Mouse (Mus musculus): Measurements from ENCODE around the gene Thrap3.
A peak's percentile ranks its signal among the peaks of the same experiment; 100 is the strongest.

The Thrap3 gene

GRCm38 (mm10) chr4:126202303-126203181 is at the start of gene Thrap3:
TSS of gene Thrap3 (minus strand) at chr4:126202760.
- DNase-seq (ENCODE audit: low spot score), result peak; percentile 99

DNA sequence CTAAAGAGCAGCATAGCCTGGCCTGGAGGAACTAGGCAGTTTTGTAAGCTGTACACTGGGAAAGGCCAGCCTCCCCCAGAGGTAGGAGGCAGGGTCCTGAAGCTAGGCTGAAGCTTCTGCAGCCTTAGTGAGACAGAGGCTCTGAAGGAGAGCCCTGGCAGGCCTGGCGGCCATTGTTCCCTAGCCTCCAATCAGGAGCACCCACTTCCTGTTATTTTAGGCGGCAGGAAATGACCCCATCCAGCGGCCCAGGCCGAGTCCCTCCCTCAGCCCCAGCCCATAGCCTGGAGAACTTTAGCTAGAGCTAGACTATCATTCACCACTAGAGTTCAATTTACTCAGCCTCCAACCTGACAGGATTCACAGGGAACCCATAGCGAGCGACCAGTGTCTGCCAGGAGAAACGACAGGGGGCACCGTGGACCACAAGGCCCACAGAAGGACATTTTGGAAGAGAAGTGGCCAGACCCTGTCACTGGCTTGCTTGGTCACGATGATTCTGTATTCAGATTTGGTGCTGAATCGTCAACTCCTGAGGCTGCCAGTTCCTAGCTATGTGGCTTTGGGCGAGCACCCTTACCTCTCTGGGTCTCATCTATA is 49.2 kb upstream of the Thrap3 start:
- no peak for DNase-seq (ENCODE audit: low spot score)

DNA sequence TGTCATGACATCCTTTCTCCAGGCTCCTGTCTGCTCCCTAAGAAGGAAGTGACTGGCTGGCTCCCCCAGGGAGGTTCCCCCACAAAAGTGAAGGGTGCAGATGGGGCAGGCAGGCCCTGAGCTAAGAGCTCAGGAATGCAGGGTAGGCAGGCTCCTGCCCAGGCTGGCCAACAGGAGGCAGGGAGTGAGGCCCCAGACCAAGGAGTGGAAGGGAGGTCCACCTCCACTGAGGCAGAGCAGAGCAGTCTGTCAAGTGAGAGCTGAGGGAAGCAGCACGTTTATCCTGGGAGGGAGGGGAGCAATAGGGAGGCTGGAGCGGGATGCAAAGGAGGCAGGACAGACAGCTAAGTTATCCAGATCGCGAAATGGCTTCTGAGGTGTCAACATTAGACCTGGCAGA is 48.1 kb upstream of the Thrap3 start:
- DNase-seq (ENCODE audit: low spot score), result no peak

GRCm38 (mm10) chr4:126248261-126248868 is 45.8 kb upstream of the Thrap3 start:
- DNase-seq (ENCODE audit: low spot score), result no peak

- no peak for DNase-seq (ENCODE audit: low spot score)
These were observed 43.8 kb upstream of the Thrap3 start for GRCm38 (mm10) chr4:126246202-126246889.

- DNase-seq (ENCODE audit: low spot score), result no peak
These were observed 40.0 kb upstream of the Thrap3 start for GRCm38 (mm10) chr4:126242510-126242909.

GRCm38 (mm10) chr4:126241956-126242355 is 39.4 kb upstream of the Thrap3 start:
- DNase-seq (ENCODE audit: low spot score), result no peak

GRCm38 (mm10) chr4:126239862-126240475 is 37.4 kb upstream of the Thrap3 start:
- DNase-seq (ENCODE audit: low spot score), result no peak

- no peak for DNase-seq (ENCODE audit: low spot score)
These were observed 35.2 kb upstream of the Thrap3 start for GRCm38 (mm10) chr4:126237721-126238242.

DNA sequence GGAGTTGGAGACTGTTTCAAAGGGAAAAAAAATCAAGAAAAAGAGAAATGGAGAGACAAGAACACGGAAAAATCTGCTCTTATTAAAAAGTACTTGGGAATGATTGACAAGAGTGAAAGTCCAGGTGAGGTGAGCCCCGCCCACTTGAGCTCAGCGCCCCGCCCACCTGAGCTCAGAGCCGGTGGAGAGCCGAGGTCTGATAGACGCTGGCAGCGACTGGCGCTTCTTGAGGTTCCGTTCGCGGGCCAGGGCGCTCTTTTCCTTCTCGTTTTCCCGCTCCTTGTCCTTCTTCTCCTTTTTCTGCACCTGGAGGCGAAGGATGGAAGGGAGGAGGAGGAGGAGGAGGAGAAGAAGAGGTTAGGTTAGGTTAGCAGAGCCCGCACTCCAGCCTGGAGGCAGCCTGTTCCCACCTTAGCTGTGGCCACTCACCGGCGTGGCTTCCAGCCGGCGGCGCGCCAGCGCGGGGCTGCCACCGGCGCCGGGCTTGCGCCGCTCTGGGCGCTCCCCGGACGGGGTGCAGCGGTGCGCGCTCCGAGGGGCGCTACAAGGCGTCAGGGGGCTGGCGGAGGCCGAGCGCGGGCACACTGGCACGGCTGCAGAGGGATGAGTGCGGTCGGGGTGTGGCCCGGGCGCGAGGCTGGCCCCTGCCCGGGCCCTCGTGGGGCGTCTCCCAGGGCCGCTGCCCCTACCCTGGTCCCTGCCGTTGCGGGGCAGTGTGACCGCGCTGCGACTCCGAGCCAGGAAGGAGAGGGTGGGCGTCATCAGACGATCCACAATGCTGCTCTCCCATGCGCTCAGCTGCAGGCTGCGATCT is 34.1 kb upstream of the Thrap3 start:
- no peak for DNase-seq (ENCODE audit: low spot score)

GRCm38 (mm10) chr4:126235191-126235590 is 32.6 kb upstream of the Thrap3 start:
- DNase-seq (ENCODE audit: low spot score), result no peak

DNA sequence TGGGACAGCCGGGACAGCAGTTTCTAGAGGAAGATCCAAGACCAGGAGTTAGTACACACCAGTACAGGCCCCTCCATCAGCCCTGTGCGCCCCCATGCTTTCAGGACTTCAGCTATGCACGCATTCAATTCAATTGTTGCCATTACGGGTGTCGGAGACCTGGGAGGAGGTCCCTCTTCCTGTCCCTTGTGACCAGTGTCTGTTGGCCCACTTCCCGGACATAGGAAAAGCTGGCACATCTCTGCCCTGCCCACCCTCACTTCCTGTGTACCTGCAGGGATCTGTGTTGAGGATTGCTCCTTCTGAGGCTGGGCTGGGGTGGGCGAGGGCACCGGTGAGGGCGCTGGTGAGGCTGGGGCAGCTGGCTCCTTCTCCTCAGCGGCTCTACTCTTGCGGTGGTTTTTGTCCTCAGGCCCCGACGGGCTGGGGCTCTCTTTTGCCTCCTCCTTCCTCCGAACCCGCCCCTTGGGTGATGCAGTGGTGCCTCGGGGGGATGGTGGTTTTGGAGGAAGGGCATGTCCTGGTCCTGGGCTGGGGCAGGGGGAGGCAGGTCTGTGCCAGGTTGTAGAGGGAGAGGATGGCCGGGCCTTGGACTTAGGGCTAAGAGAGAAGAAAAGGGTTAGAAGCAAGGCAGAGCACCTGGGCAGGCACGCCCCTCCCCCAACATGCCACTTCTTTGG is 32.1 kb upstream of the Thrap3 start:
- DNase-seq (ENCODE audit: low spot score), result no peak

GRCm38 (mm10) chr4:126233676-126234308 is 31.2 kb upstream of the Thrap3 start:
- DNase-seq (ENCODE audit: low spot score), result no peak

DNA sequence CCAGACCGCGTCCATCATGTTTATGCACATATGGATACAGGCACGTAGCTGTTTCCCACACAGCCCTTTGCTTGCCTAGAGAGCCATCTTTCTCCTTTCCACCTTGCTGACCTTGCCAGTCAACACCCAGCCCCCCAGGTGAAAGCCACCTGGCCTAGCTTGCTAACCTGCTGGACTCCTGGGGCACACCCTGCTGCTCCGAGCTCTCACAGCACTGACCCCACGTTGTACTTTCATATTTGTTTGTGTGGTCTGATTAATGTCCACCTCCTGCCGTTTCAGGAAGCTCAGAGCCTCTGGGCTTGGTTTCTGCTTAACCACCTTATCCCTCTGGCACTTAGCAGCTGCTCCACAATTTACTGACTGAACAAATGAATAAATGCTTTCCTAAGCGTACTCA is 27.3 kb upstream of the Thrap3 start:
- DNase-seq (ENCODE audit: low spot score), result no peak

DNA sequence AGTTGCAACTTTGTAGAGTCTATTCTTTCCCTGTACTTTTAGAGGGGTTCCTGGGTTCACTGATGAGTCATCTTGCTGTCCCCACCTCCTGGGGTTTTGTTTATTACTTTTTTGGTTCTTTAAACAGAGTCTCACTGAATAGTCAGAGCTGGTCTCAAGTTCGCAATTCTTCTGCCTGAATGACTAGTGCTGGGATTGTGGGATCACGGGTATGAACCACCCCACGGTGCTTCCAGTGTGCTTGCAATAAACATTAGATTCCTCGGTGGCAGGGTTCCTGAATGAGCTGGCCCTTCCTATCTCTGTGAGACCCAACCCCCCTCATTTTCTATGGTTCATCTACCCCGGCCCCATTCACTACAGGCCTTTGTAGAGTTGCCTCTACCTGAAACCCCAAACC is 25.6 kb upstream of the Thrap3 start:
- no peak for DNase-seq (ENCODE audit: low spot score)

- DNase-seq (ENCODE audit: low spot score), result peak; percentile 76
These were observed 24.7 kb upstream of the Thrap3 start for GRCm38 (mm10) chr4:126227077-126227761.

DNA sequence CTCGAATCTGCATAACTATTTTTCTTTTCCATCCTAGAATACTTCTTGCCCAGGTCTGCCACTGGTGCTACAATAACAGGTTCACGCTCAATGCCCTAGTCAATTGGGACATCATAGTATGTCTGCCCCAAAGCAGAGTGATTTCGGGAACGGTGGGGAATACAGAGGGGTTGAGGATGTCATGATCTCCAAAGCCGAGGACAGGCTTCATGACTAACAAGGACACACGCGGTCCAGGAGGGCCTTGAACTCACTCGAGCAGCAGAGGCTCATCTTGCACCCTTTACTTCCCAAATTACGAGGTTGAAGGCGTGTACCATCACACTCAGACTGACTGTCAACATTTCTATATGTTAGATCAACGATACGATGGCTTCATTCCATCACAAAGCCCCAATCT is 24.1 kb upstream of the Thrap3 start:
- DNase-seq (ENCODE audit: low spot score), result no peak

DNA sequence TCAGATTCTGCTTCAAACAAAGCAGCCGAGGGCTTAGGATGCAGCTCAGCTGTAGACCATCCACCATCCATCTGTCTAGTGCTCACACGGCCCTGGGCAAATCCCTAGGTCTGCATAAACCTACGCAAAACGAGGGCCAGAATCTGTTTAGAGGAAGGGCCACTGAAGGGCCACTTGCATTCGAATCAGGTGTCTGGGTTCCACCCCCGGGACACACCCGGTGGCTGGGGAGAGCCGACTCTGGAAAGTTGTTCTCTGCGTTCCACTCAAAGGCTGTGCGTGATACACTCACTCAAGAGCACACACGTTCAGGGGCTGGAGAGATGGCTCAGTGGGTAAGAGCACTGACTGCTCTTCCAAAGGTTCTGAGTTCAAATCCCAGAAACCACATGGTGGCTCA is 20.1 kb upstream of the Thrap3 start:
- DNase-seq (ENCODE audit: low spot score), result no peak

DNA sequence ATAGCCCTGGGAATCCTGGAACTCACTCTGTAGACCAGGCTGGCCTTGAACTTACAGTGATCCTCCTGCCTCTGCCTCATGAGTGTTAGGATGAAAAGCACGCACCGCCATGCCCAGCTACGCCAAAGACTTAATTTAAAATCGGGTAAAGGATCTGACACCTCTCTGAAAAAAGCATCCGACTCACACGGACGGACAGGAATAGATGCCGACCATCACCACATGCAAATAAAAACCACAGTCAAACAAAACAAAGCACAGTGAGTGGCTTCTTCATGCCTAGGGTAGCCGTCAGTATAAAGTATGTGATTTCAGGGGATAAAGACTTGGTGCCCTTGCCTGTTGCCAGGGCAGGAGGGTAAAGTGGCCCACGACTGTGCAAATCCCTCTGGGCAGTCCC is 17.5 kb upstream of the Thrap3 start:
- DNase-seq (ENCODE audit: low spot score), result no peak
